Mouse (Mus musculus) hindbrain, embryonic 11.5 days (tissue): ENCODE measurements around the gene Bbs2. TPM values are rescaled to one million over a fixed set of nuclear protein-coding genes. Genes with fewer than 3 reads are reported as not detected.

Experiments used
- ATAC-seq: fragments of 200-750 bp; cut with Nextera tagmentation; 2 replicates; pipeline ENCODE4 v1.8.0; 2017; ENCODE audit warnings: mild to moderate bottlenecking, moderate TSS enrichment, moderate library complexity; ENCODE audit not compliant: low FRiP score
- DNase-seq: peaks from one replicate; pipeline ENCODE4 v3.0.0-alpha.2; 2015; ENCODE audit warnings: low spot score
- H3K27ac ChIP-seq: fragments of 300-500 bp; sonication (generic); 2 replicates; pipeline ENCODE4 v1.5.1; 2014; ENCODE audit warnings: mild to moderate bottlenecking, low read depth, low read length
- H3K27me3 ChIP-seq: fragments of 300-500 bp; sonication (generic); 2 replicates; pipeline ENCODE4 v1.6.1; 2014; ENCODE audit warnings: mild to moderate bottlenecking, low read length, moderate library complexity, mixed read lengths; ENCODE audit not compliant: control insufficient read depth, insufficient read depth
- H3K36me3 ChIP-seq: fragments of 300-500 bp; sonication (generic); 2 replicates; pipeline ENCODE4 v1.6.1; 2014; ENCODE audit warnings: mild to moderate bottlenecking, low read length, moderate library complexity, mixed read lengths; ENCODE audit not compliant: control insufficient read depth, insufficient read depth
- H3K4me1 ChIP-seq: fragments of 300-500 bp; sonication (generic); replicated peaks from 2 replicates; pipeline ENCODE4 v1.6.1; 2014; ENCODE audit warnings: low read length, mixed read lengths; ENCODE audit not compliant: control insufficient read depth, insufficient read depth
- H3K4me2 ChIP-seq: fragments of 300-500 bp; sonication (generic); replicated peaks from 2 replicates; pipeline ENCODE4 v1.6.1; 2014; ENCODE audit warnings: mild to moderate bottlenecking, low read depth, low read length
- H3K4me3 ChIP-seq: fragments of 300-500 bp; sonication (generic); 2 replicates; pipeline ENCODE4 v1.5.1; 2014; ENCODE audit warnings: low read depth, low read length
- H3K9ac ChIP-seq: fragments of 300-500 bp; sonication (generic); 2 replicates; pipeline ENCODE4 v1.6.1; 2014; ENCODE audit warnings: low read depth, low read length
- H3K9me3 ChIP-seq: fragments of 300-500 bp; sonication (generic); 2 replicates; pipeline ENCODE4 v1.6.1; 2016; ENCODE audit warnings: low read length; ENCODE audit not compliant: control insufficient read depth
- WGBS: fragments of 180-500 bp; shearing (Covaris S2); extraction: QIAGEN DNeasy Blood & Tissue Kit; methylation state at CpG from one replicate; pipeline ENCODE4 v1.1.7; 2014; 5-methylcytosine and 5-hydroxymethylcytosine counted together
- polyA plus RNA-seq: library from polyadenylated mRNA; unstranded; fragments of >200 nt; fragmentation: Nextera tagmentation; extraction: Ambion mirVana; gene quantifications from 2 replicates; pipeline ENCODE4 v1.2.1, GENCODE M21; 2014

Bbs2 gene
- polyA plus RNA-seq, 1 experiment from 2014 or later = 29.1 TPM

- Histone ChIP-seq H3K4me3 (no peak overlapping the region), H3K9ac (no peak overlapping the region), H3K9me3 (no peaks in the 10 kb centered on the region), H3K27me3 (no peaks in the 10 kb centered on the region), H3K4me2 (no peak overlapping the region), H3K27ac (no peak overlapping the region), H3K4me1 (no peaks in the 10 kb centered on the region), H3K36me3 (no peaks in the 10 kb centered on the region)
- ATAC-seq (no peak), DNase-seq (no peak)
- WGBS = 74% methylated on average over 12 of the region's 12 CpGs
These were observed 22.1 kb downstream of the Bbs2 start for GRCm38 (mm10) chr8:94076461-94077192.

DNA sequence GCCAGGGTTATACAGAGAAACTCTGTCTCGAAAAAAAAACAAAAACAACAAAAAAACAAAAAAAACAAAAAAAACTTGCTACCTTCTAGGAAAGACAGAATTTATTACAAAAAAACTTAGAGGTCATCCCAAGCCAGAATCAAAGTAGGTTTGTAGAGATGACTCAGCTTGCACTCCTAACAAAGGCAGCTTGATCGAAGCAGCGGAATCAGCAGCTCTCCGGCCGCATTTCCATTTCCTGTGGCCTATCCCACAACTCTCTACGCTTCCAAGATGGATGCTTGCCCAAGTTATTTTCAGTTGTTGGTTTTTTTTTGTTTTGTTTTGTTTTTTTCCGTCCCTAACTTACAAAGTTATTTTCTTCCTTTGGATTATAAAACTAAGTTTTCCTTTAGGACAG lies 29.9 kb downstream of the Bbs2 start:
- Histone ChIP-seq H3K27me3 (no peaks in the 10 kb centered on the region), H3K36me3 (peaks cover 5% of the 10 kb centered on the region; the same call in 1 of the 2 replicates), H3K4me3 (no peak overlapping the region), H3K27ac (no peak overlapping the region), H3K4me1 (peaks cover 2% of the 10 kb centered on the region; the same call in 1 of the 2 replicates), H3K4me2 (no peak overlapping the region), H3K9ac (no peak overlapping the region), H3K9me3 (no peaks in the 10 kb centered on the region)
- ATAC-seq (no peak), DNase-seq (no peak)
- 95% methylated on average over 7 of the region's 7 CpGs for WGBS

DNA sequence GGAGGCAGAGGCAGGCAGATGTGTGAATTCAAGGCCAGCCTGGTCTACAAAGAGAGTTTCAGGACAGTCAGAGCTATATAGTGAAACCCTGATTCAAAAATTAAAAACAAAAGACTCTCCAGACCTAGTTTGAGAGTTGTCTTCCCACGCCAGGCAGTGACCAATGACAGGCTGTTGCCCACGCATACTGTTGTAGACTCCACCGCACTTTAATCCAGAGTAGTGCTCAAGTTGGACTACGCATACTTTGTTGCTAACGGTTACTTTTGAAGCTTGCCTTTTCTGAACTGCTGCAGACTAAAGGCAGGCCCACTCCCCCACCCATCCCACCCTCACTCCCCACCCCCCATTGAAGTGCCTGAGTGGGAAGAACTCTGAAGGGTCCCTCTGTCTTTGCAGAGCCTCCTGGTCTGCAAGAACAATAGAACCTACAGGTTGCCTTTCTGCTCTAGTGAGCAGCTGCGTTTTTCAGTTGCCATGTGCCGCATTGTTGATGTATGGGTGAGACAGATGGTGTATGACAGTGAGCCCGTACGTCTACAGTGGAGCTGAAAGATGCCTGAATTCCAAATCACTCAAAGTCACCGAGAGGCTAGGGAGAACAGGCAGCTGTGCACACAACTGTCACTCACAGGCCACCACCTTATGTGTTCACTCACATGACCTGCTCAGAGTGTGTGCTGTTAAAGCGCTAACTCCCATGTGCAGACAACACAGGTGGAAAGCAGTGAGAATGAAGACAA lies 32.4 kb downstream of the Bbs2 start:
- Histone ChIP-seq H3K4me2 (no peak overlapping the region), H3K4me3 (no peak overlapping the region), H3K36me3 (peaks cover 5% of the 10 kb centered on the region), H3K9me3 (no peaks in the 10 kb centered on the region), H3K4me1 (peaks cover 2% of the 10 kb centered on the region; the same call in 1 of the 2 replicates), H3K27me3 (no peaks in the 10 kb centered on the region), H3K9ac (no peak overlapping the region), H3K27ac (peak overlapping the region; percentile 63)
- peak; percentile 97 for ATAC-seq
- WGBS = 34% methylated on average over 11 of the region's 11 CpGs
- DNase-seq = peak; percentile 64

- Histone ChIP-seq H3K9ac (no peak overlapping the region), H3K4me2 (no peak overlapping the region), H3K27ac (no peak overlapping the region), H3K9me3 (no peaks in the 10 kb centered on the region), H3K4me1 (no peaks in the 10 kb centered on the region), H3K4me3 (no peak overlapping the region), H3K27me3 (no peaks in the 10 kb centered on the region), H3K36me3 (no peaks in the 10 kb centered on the region; the same call in 1 of the 2 replicates)
- DNase-seq = peak; percentile 71
- WGBS = 64% methylated on average over 6 of the region's 6 CpGs
- no peak for ATAC-seq
These were observed 41.4 kb downstream of the Bbs2 start for GRCm38 (mm10) chr8:94057157-94057854.

DNA sequence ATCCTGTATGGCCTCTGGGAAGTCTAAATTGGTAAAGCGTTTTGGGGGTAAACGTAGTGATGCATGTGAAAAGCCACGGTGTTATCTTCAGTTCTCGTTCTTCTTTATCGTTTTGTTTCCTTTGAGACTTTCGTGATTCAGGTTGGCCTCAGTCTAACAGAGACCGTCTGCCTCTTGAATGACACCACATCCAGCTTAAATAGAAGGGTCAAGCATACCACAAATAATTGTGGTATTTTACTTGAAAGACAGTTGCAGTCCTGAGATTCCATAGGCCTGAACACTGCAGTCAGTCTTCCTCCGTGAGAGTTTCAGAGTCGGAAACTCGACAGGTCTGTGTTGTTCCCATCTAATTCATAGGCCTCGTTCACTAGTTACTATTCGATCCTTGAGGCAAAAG lies 46.0 kb downstream of the Bbs2 start:
- H3K4me3 ChIP-seq = no peak overlapping the region
- no peak overlapping the region for H3K9ac ChIP-seq
- no peak for ATAC-seq
- 90% methylated on average over 12 of the region's 12 CpGs for WGBS
- H3K27me3 ChIP-seq = no peaks in the 10 kb centered on the region
- no peaks in the 10 kb centered on the region for H3K9me3 ChIP-seq
- no peaks in the 10 kb centered on the region for H3K4me1 ChIP-seq
- H3K4me2 ChIP-seq = no peak overlapping the region
- no peak overlapping the region for H3K27ac ChIP-seq
- no peaks in the 10 kb centered on the region for H3K36me3 ChIP-seq
- no peak for DNase-seq

DNA sequence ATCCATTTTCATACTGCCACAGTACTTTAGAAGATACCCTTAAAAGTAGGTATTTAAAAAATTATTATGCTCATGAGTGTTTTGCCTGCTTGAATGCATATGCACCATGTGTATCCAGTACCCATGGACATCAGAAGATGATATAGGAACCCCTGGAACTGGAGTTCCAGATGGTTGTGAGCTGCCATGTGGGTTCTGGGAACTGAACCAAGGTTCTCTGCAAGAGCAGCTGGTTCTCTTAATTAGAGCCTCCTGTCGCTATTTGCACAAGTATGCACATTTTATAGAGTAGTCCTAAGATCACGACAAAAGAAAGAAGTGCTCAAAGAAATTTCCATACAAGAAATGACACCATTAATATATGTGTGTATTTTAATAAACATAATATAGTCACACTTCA lies 50.9 kb downstream of the Bbs2 start:
- no peak overlapping the region for H3K9ac ChIP-seq
- ATAC-seq (no peak), DNase-seq (no peak)
- no peaks in the 10 kb centered on the region for H3K4me1 ChIP-seq
- WGBS = 93% methylated on average over 2 of the region's 2 CpGs
- no peaks in the 10 kb centered on the region for H3K27me3 ChIP-seq
- no peaks in the 10 kb centered on the region for H3K9me3 ChIP-seq
- no peaks in the 10 kb centered on the region for H3K36me3 ChIP-seq
- no peak overlapping the region for H3K4me3 ChIP-seq
- no peak overlapping the region for H3K27ac ChIP-seq
- no peak overlapping the region for H3K4me2 ChIP-seq

GRCm38 (mm10) chr8:94037806-94038205 lies 60.9 kb downstream of the Bbs2 start:
- no peak for ATAC-seq
- DNase-seq = peak; percentile 40
- 13% methylated on average over 15 of the region's 15 CpGs for WGBS

DNA sequence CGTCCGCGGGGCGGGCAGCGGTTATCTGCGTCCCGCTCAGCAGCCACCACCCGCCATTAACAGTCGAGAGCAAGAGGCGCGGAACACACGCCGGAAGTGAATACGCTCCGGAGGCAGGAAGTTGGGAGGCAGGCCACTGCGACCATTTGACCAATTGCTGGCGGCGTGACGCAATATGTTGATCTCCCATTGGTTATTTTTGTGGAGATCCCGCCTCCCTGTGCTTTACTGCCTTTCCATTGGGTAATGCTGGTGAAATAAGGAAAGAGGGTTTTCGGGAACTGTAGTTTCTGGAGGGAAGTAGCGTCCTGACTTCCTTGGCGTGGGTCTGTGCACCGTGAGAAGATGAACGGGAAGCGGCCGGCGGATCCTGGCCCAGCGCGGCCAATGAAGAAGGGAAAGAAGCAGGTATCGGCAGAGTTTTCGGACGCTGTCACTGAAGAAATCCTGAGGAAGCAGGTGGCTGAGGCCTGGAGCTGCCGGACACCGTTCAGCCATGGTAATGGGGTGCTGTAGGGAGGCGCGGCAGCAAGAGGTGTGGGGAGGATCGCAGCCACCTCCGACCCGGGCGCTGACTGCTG lies 61.7 kb downstream of the Bbs2 start, which contains the start of the genes Nudt21 and Ogfod1:
Gene Nudt21 (minus strand): TSS at position 88 of the 581 bp plus-strand sequence.
Gene Ogfod1 (plus strand): TSS at position 255 of the 581 bp plus-strand sequence.
- ATAC-seq (peak; percentile 99), DNase-seq (peak; percentile 98)
- peak within 1 kb of the TSS; percentile 36; the same call in 1 of the 2 replicates for H3K27ac ChIP-seq
- peak within 1 kb of the TSS; percentile 76 for H3K9ac ChIP-seq
- H3K36me3 ChIP-seq = no peaks in the 10 kb centered on the region
- WGBS = under 1% methylated on average over 36 of the region's 41 CpGs
- H3K4me2 ChIP-seq = peak within 1 kb of the TSS; percentile 81
- peak within 1 kb of the TSS; percentile 81 for H3K4me3 ChIP-seq
- H3K27me3 ChIP-seq = no peaks in the 10 kb centered on the region
- H3K9me3 ChIP-seq = no peaks in the 10 kb centered on the region
- peaks cover 6% of the 10 kb centered on the region for H3K4me1 ChIP-seq

More at GRCm38 (mm10) chr8:94037806-94038205, 60.9 kb downstream of the Bbs2 start:
- H3K9me3 ChIP-seq = no peaks in the 10 kb centered on the region
- H3K27me3 ChIP-seq = no peaks in the 10 kb centered on the region
- H3K4me3 ChIP-seq = peak overlapping the region; percentile 81
- H3K4me2 ChIP-seq = peak overlapping the region; percentile 74
- no peak overlapping the region for H3K27ac ChIP-seq
- H3K36me3 ChIP-seq = no peaks in the 10 kb centered on the region
- peak overlapping the region; percentile 76 for H3K9ac ChIP-seq
- peaks cover 6% of the 10 kb centered on the region for H3K4me1 ChIP-seq
